Mouse (Mus musculus) heart, postnatal 0 days (tissue): ENCODE data around the gene Pip5k1b.

Source experiments
- CTCF ChIP-seq: IDR thresholded peaks from 2 replicates; pipeline ENCODE4 v1.5.1; 2016; ENCODE audit warnings: antibody characterized with exemption, control low read depth, low read depth
- EP300 ChIP-seq: IDR thresholded peaks from 2 replicates; pipeline ENCODE4 v1.6.1; 2016; ENCODE audit warnings: antibody characterized with exemption, low read depth

DNA sequence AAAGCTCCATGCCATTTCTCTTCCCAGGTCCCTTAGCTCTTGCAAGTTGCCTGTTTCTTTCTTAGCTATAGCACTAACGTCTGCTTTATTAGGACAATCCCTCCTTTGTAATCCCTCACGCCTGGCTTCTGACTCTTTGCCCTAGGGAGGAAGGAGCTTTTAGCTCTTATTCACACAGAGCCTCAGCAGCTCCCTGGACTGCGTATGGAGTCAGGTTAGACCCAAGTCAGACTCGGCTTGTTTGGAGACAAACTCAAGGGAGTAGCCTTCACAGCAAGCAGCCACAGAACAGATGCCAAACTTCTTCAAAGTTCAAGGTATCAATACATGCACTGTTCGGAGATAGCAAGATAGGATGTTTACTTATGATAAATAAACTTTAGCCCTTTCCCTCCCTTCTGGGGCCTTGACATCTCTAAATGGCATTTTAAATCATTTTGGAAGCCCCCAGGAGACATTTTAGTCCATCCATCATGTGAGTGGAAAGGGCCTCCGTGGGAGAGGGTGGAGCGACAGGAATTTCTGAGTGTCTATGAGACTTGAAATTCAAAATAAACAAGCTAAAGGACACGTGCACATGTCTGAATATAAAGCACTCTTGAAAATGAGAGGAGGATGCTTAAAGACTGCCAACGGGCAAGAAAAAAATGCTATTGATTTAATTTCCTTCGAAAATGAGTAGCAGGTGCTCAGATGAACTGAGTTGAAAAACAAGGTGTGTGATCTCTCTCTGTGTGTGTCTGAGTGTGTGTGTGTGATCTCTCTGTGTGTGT is 231.6 kb downstream of the Pip5k1b start:
- TF ChIP-seq CTCF (no peak), EP300 (no peak)
